Mouse (Mus musculus): ENCODE measurements around the gene Tmem115. TPM values are rescaled to one million over a fixed set of nuclear protein-coding genes. Genes with fewer than 3 reads are reported as not detected.
"Not testable (repeated sequence)": the region's sequence is repeated elsewhere in the genome, so short reads cannot be mapped to it uniquely, and the experiment has no call there.

Tmem115 gene
- total RNA-seq, 2 experiments from 2014 or later = 3.8 to 8.4 TPM

DNA sequence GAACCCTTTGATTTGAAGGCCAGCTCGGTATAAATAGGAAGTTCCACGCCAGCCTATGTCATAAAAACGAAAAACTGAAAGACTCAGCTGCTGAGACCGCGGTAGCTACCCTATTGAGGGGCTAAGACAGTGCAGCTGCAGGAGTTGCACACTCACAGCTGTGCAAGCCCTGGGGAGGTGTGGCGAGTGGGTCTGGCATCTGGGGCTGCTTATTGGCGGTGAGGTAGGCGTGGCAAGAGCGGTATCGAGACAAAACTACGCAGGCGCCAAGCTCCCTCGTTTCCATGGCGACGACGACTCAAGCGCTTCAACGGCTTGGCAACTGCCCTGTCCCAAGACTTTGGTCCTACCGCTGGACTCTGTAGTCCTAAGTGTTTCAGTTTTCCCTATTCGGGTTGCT is 13.3 kb downstream of the Tmem115 start, which contains the start of gene Zmynd10:
Gene Zmynd10 (plus strand): TSS at position 273 of the 400 bp plus-strand sequence.
- peak; percentile 70 for ATAC-seq (replicated peaks; ENCODE audit: low FRiP score, poor library complexity, severe bottlenecking)

DNA sequence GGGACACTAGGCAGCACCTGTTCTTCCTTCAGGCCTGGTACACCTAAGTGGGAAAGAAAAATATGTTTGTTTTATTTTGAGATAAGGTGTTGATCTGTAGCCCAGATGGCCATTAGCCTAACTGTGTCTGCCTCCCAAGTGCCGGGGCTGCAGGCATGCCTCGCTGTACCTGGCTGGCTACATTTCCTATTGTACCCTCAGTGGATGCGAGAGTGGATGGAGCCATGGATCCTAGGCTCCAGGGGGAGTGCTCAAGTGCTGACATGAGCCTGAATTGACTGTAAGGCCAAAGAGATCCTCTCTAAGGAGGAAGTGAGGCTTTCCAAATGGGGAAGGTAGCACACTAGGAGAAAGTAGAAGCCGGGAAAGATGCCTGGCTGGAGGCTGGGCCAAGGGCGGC is 14.2 kb downstream of the Tmem115 start:
- ATAC-seq (replicated peaks; ENCODE audit: low FRiP score, poor library complexity, severe bottlenecking) = no peak

DNA sequence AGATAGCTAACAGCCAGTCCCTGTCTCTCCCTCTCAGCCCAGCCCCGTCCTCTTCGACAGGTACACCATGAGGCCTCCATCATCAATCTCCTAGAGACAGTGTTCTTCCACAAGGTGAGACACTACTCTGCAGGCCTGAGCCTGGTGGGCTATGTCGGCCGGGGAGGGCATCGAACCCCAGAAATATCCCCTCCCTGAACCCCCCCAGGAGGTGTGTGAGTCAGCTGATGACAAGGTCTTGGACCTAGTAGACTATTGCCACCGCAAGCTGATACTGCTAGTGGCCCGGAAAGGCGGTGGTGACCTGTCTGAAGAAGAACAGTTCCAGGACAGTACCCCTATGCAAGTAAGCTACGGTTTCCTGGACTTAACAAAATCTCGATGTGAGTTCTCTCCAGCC is 15.1 kb downstream of the Tmem115 start:
- no peak for ATAC-seq (replicated peaks; ENCODE audit: low FRiP score, poor library complexity, severe bottlenecking)

DNA sequence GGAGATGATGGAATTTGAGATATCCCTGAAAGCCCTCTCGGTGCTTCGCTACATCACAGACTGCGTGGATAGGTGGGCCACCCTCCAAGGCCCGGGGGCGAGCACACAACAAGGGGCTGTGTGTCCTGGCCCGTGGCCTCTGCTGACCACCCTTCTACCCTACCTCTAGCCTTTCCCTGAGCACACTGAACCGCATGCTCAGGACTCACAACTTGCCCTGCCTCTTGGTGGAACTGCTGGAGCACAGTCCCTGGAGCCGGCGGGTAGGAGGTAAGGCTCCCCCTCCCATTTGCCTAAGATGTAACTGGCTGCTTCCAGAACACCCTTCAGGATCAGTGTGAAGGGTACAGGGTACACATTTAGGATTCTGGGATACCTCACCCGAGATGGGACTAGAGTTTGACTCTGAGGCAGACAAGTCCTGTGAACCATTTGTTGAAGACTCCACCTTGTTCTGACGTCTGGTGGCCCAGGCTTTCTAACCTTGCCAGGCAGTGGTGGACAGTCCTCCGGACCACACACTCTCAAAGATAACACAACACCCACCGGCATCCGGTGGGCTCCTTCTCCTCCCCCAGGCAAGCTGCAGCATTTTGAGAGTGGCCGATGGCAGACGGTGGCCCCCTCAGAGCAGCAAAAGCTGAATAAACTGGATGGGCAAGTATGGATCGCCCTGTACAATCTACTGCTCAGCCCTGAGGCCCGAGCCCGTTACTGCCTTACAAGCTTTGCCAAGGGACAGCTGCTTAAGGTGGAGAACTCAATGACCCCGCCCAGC is 15.7 kb downstream of the Tmem115 start:
- no peak for ATAC-seq (replicated peaks; ENCODE audit: low FRiP score, poor library complexity, severe bottlenecking)

DNA sequence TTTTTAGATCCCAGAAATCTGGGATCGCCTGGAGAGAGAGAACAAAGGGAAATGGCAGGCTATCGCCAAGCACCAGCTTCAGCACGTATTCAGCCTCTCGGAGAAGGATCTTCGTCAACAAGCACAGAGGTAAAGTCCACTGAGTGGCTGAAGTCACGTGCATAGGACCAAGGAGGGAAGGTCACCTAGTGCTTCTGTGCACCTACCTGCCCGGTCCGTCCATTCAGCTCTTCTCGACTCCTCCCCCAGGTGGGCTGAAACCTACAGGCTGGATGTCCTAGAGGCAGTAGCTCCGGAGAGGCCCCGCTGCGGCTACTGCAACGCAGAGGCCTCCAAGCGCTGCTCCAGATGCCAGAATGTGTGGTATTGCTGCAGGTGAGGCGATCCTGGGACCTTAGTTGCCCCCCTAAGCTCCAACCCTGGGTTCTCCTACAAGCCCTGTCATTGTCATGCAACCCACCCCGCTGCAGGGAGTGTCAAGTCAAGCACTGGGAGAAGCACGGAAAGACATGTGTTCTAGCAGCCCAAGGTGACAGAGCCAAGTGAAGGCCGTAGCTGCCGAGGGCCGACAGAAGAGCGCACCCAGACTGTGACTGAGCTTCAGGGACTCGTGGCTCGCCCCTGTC is 16.9 kb downstream of the Tmem115 start:
- ATAC-seq (replicated peaks; ENCODE audit: low FRiP score, poor library complexity, severe bottlenecking) = no peak

DNA sequence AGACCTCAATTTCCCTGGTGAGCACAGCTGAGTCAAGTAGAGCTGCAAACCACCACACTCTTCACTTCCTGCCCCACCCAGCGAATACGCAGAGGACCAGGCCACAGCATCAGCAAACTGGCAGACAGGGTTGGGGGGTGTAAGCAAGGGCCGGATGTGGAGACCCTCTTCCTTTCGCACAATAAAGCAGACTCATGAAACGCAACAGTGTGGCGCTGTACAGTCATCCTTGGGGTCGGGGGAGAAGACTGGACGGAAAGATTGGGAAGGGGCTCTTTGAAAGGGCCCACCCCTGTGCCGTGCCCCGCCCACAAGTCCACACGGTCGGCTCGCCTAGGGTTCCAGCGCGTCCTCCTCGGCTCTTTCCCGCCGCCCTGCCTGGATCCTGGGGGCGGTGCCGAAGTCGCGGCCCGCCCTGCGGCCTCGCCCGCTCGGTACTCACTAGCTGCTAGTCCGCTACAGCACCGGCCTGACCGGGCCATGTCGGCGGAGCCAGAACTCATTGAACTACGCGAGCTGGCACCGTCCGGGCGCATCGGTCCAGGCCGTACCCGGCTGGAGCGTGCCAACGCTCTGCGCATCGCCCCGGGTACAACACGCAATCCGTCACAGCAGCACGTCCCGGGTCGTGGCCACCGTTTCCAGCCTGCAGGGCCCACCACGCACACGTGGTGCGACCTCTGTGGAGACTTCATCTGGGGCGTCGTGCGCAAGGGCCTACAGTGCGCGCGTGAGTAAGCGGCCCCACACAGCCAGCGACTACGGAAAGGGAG is 17.6 kb downstream of the Tmem115 start, which contains the start of gene Rassf1:
Gene Rassf1 (plus strand): TSS at position 439 of the 773 bp plus-strand sequence.
- ATAC-seq (replicated peaks; ENCODE audit: low FRiP score, poor library complexity, severe bottlenecking) = peak; percentile 53

DNA sequence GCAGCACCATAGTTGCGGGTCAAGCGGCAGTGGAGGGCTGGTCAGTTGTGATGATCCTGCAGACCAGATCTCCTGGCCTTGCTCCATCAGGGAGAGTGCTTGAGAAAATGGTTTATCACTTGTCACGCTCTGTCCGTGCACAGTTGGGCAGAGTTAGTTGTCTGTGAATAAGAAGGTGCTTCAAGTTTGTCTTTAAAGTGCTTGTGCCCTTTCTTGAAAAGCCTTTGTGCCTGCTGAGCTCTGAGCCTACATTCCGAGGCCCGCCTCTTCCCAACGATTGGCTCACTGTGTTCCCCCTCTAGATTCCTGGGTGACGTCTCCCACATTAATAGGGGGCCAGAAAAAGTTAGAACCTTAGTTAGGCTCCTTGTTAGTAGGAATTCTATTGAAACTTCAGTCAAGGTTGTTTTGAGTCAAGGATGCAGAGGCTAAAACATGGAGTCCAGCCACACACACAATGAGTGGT is 18.2 kb downstream of the Tmem115 start:
- no peak for ATAC-seq (replicated peaks; ENCODE audit: low FRiP score, poor library complexity, severe bottlenecking)

DNA sequence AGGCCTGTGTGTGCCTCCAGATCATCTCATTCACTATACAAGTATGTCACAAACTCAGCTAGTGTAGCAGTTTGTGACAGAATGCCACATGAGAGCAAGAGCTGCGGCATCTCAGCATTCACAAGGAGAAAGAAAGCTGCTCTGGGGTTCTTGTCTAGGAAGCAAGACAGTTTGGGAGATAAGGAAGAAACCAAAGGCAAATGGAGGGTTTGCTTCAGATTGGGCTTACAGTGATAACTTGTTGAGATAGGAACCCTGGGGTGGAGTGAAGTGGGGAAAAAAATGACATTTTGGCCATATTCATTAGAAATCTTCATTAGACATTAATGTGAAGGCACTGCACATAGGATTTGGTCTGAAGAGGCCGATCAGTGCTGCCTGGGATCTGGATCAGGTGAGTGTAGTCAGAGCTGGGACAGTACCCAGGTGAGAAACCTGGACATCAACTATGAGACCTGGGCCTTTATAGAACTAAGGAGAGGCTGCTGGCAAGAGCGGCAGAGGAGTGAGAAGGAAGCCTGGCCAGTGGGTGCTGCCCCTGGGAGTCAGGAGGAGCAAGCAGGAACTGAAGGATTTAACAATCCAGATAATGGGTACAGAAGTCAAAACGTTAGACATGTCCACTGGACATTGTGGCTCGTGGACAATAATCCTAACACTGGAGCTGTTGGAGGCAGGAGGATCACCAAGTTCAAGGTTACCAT is 19.1 kb downstream of the Tmem115 start:
- no peak for ATAC-seq (replicated peaks; ENCODE audit: low FRiP score, poor library complexity, severe bottlenecking)

DNA sequence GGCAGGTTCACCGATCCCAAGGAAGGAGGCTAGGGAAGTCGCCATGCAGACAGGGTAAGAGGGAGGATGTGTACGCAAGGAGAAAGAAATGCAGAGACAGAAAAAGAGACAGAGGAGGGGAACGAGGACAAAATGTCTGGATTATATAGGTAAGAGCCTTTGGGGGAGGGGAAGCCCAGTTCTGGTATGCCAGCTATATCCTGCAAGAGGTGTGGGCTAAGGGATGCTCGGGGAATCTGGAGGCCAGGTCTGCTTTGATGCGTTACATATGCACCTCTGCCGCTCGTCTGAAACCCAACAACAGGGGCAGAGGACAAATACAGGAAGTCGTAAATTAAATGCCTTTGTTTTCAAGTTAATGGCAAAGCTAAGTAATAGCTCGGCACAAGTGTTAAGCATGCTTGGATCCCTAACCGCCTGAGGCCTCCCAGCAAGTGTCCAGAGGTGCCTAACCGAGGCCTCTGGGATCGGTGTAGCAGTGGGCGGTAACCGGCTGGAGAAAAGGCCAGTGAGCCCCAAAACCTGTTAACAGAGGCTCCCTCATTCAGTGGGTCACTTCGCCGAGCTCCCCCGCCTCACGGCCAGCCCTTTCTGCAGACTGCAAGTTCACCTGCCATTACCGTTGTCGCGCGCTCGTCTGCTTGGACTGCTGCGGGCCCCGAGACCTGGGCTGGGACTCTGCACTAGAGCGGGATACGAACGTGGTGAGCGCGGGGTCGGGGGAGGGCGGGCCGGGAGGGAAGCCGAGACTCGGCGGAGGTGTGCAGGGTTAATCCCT is 20.0 kb downstream of the Tmem115 start:
- no peak for ATAC-seq (replicated peaks; ENCODE audit: low FRiP score, poor library complexity, severe bottlenecking)

DNA sequence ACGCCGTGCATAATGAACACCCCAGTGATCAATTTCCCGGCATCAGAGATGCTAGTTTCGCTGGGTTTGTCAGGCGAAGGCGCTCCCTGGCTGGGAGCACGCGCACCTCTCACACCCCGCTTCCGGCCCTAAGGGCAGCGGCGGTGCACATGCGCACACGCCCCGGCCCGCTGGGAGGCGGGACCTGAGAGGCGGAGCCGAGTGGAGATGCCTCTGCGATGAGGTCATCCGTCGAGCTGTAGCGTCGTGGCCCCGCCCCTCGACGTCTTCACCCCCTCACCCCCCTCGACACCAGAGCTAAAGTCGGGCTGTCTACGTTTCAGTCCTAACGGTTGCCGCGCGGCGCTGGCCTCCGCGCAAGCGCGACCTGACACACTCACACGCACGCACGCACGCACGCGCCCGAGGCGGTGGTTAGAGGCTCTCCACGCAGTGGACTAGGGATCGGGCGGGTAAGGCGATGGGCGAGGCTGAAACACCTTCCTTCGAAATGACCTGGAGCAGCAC is 20.6 kb downstream of the Tmem115 start:
- peak; percentile 89 for ATAC-seq (replicated peaks; ENCODE audit: low FRiP score, poor library complexity, severe bottlenecking)

DNA sequence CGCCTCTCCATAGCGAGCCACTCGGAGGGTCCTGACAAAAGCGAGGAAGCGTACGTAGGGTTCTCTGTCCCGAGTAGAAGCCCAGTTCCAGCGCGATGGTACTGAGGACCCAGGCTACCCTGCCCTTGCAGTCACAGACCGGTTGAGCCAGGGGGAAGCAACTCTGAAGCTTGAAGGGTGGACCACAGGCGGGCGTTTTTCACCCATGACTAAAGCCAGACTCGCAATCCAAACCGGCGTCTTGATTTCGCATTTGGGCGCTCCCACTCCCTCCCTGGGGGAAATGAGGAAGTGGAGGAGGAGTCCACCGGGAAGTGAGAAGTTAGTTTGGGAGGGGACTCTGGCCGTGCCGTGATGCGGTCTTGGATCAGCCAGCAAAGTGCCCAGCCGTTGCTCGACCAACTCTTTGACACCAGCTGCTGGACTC is 21.3 kb downstream of the Tmem115 start:
- 0 out of 2 replicates have a peak, but pooled peaks have one; percentile 1 for ATAC-seq (replicated peaks; ENCODE audit: low FRiP score, poor library complexity, severe bottlenecking)

DNA sequence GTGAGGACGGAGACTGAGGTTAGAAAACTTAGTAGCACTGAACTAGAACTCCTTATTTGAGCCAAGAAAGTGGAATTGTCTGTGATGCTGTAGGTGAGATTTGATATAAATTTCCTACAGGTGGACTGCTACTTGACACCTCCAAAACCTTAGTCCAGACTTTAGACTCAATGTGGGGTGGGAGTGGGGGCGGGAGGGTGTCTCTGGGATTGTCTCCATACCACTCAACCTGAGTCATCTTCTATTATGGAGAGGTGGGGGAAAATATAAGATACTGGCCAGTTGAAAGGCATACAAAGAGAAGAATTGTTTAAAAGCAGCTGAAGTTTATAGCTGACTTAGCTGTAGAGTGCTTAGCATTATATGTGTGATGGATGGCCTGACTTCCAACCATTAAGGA is 22.0 kb downstream of the Tmem115 start:
- no peak for ATAC-seq (replicated peaks; ENCODE audit: low FRiP score, poor library complexity, severe bottlenecking)

DNA sequence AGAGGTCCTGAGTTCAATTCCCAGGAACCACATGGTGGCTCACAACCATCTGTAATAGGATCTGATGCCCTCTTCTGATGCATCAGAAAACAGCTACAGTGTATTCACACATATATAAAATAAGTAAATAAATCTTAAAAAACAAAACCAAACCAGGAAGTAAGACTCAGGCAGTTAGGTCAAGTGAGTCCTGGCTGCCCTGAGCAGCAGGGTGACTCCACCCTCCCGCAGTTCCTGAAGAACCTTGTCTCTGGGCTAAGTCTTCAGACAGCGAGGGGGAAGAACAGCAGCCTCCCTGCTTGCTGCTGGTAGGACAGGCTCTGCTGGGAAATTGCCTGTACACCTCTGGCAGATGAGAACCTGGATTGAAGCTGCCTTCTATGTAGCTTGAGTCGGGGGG is 22.6 kb downstream of the Tmem115 start:
- no peak for ATAC-seq (replicated peaks; ENCODE audit: low FRiP score, poor library complexity, severe bottlenecking)

DNA sequence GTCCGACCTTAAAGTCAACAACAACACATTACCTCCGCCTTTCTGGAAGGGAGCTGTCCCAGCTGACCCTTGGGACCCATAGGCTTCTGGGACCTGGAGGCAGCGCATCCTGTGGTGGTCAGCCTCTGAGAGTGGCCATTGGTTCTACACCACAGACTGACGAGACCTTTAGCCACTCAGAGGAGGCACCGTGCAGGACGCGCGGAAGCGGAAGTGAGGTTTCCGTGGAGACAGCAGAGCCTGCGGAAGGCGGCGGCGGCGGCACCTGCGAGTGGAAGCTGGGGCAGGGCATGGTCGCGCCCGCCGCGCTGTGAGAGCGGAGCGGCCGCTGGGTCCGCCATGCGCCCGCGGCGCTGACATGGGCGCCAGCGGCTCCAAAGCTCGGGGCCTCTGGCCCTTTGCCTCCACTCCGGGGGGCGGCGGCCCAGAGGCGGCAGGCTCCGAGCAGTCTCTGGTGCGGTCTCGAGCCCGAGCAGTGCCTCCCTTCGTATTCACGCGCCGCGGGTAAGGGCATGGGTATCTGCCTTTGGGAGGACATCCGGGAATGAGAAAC is 29.4 kb downstream of the Tmem115 start, which contains the start of gene Tusc2:
Gene Tusc2 (plus strand): TSS at position 227 of the 553 bp plus-strand sequence.
- ATAC-seq (replicated peaks; ENCODE audit: low FRiP score, poor library complexity, severe bottlenecking) = peak; percentile 90

DNA sequence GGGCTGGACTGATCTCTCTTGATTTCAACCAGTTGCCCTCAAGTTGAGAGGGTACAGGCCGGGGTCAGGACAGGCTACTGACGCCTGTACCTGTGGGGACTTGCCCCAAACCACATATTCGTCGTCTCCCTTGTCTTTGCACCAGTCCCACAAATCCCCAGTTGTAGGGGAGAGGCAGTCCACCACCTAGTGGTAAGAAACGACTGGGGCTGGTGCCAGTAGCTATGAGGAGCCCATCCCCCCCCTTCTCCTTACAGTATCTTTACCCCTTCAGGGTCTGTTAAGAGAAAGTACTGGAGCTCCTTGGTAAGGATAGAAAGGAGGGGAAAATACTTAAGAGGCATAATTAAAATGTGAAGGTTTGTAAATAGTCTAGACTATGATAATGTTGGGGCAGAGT is 31.8 kb downstream of the Tmem115 start:
- ATAC-seq (replicated peaks; ENCODE audit: low FRiP score, poor library complexity, severe bottlenecking) = not testable (repeated sequence)

DNA sequence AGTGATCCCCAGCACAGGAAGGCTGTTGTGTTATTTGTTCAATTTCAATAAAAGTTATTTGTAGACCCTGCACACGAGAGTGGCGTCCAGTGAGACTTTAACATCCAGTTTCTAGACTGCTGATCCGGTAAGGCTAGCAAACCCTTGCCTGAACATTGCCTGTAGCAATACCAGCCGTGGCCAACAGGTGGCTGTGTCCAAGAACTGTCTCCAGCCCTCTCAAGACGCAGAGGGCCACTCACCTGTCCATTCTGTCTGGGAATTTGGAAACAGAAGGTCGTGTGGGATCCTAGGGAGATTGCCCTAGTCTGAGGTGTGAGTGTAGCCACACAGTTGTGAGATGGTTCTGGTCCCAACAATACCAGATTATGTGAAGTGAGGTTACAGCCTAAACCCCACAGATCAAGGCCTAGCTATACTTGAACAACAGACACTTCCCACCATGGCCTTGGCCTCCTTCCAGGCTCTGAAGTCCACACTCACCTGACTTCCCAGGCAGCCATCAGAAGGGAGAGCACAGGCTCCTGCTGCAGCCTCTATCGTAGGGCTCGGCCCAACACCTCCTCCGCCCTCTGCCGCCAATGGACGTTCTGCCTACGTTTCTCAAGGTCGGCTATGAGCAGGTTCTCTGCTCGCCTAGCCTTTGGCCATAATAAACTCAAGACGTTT is 32.4 kb downstream of the Tmem115 start:
- ATAC-seq (replicated peaks; ENCODE audit: low FRiP score, poor library complexity, severe bottlenecking) = 0 out of 2 replicates have a peak, but pooled peaks have one; percentile 36

DNA sequence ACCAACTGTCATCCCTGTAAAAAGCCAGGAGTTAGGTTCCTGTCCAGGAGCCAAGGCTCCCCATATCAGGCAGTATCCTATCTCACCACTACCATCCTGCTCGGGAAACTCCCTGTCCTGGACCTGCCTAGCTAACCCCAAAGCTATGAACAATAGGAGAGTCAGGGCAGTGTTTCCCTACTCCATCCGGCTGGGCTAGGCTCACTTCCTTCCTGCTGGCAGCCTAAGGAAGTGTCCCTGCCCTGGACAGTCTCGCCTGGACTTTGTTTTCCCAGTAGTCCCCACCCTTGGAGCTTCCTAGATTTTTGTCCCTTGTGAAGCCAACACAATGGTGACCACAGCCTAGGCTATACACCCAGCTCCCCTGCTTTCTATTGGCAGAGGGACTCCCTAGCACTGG is 33.1 kb downstream of the Tmem115 start:
- no peak for ATAC-seq (replicated peaks; ENCODE audit: low FRiP score, poor library complexity, severe bottlenecking)

Measured in erythroid progenitor cell, adult 5-6 weeks (primary cell).